Mouse (Mus musculus): Measurements from ENCODE around the gene Sp100. TPM values are rescaled to one million over a fixed set of nuclear protein-coding genes. Genes with fewer than 3 reads are reported as not detected.

Sp100 gene
- total RNA-seq, 2 experiments from 2014 or later: 4.3 to 5.8 TPM

DNA sequence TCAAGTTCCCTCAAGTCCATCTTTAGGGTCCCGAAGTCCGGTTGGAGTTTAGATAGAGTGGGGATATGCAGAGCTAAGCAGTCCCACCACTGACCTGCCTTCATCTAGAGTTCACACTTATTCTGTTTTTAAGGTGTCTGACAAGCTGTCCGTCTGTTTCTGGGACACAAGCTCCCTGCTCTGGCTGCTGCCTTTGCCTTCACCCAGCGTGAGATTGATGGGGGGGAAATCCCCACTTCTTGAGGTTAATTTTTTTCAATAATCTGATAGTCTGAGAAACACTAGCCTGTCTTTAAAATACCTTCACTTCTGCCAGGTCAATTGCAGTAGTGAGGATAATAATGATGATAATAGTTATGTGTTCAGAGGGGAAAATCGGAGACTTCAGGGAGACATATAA, 92.5 kb downstream of the Sp100 start:
- no peak for DNase-seq
- intact Hi-C loops (cut with DNase I): no loop called here

DNA sequence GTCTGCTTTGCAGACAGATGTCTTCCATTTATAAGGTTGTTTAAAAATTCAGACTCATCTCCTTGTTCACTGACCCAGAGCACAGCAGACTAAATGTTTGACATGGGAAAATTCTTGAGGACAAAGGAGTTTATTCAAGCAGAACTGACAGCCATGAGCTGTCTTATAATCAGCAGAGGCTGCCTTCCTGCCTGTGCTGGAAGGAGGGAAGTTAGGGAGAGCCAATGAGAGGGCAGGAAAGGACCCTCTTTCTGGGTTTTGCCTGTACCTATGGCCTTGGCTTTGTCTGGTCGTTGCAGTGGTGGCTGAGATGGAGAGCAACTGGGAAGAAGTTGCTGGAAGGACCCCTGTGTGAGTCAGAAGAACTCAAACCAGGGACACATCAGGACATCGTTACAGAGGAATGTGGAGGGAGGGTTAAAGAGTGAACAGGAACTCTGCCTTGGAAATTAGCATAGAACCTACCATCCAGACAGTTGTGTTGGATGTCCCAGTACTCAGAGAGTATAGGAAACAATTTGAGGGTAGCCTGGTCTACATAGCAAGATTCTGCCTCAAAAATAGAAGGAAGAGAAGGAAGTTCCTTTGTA, 93.2 kb downstream of the Sp100 start:
- intact Hi-C loops (cut with DNase I): no loop called here

DNA sequence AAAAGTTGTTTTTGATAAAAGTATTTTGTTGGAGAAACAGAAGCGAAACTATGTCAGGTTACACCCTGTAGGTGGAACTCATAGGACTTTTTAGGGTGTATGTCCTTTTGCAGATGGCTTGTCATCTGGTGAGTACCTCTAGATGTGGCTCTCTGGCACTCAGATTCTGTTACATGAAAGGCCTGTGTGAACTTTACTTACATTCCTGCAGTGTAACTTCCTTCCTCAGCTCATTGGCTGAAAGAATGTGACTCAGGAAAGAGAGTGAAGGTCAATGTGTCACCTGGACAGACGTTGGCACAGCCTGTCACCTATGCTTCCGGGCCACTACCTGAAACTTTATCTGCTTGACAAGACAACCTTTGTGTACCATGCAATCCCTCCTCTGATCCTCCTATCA, 94.8 kb downstream of the Sp100 start:
- no peak for DNase-seq
- intact Hi-C loops (cut with DNase I): no loop called here

More for the DNA sequence above, 93.2 kb downstream of the Sp100 start:
- no peak for DNase-seq

DNA sequence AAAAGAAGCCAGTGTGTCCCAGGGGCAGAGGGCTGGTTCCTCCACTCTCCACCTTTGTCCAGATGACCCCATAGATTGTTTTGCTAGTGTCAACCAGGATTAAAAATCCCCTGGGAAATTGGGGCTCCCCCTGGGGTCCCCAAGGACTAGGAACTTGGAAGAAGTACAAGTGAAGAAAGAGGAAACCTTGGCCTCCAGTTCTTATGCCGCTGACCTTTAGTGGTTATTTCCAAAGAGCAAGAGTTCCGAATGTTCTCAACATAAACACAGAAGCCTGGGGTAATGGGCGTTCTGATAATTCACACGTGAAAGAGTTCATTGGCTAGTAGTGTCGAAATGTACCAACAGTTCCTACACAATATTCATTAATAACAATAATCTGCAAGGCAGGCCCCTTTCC, 96.7 kb downstream of the Sp100 start:
- DNase-seq: no peak
- intact Hi-C loops (cut with DNase I): no loop called here

DNA sequence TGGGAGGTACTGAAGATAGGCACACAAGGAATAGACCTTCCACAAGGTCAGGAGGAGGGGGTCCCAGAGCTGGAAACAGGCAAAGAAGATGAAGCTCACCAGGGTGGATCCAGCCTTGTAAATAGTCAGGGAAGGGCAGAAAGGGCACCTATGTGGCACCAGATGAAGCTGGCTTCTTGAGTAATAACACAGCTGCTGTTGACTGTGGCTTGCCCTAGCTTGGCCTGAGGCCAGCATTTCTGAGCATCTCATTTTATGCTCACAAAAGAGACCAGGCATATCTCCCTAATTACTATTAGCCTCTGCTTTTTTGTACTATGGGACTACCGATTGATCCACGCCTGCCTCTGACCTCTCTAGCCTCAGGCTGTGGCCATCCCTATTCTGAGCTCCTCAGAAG, 100.0 kb downstream of the Sp100 start:
- intact Hi-C loops (cut with DNase I): no loop called here
- DNase-seq: no peak

DNA sequence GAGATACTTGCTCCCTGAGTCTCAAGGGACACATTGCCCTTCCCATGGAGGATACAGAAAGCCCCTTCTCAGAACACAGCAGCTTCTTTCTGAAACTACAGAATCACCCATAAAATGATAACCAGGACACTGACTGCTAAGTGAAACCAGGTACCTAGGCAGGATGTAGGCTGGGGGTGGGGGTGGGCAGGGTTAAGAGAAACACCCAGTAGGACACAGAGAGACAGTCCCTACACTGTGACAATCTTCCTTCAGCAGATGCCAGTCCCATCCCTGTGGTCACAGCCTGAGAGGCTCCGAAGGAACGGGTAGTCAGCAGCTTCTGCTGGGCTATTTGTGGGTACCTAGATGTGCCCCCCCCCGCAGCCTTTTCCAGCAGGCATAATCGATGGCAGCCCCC, 100.9 kb downstream of the Sp100 start:
- intact Hi-C loops (cut with DNase I): no loop called here

DNA sequence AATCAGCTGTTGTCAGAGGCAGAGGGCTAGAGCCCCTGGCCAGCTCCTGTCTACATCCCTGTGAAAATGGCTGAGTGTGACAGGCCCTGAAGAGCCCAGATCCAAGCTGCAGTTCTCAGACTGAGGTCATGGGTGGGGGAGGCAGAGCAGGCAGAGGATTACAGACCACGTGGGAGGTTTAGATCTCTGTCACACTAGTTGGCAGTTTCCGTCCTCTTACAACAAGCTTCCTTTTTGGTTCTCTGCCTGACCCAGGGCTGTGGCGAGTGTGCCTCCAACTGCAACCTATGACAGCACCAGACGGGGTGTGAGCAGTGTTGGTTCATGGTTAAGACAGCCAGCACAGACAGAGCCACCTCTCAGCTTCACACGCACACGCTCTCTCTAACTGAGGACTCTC, 101.7 kb downstream of the Sp100 start:
- DNase-seq: peak; percentile 29 to 31

More for the DNA sequence above, 100.9 kb downstream of the Sp100 start:
- no peak for DNase-seq

DNA sequence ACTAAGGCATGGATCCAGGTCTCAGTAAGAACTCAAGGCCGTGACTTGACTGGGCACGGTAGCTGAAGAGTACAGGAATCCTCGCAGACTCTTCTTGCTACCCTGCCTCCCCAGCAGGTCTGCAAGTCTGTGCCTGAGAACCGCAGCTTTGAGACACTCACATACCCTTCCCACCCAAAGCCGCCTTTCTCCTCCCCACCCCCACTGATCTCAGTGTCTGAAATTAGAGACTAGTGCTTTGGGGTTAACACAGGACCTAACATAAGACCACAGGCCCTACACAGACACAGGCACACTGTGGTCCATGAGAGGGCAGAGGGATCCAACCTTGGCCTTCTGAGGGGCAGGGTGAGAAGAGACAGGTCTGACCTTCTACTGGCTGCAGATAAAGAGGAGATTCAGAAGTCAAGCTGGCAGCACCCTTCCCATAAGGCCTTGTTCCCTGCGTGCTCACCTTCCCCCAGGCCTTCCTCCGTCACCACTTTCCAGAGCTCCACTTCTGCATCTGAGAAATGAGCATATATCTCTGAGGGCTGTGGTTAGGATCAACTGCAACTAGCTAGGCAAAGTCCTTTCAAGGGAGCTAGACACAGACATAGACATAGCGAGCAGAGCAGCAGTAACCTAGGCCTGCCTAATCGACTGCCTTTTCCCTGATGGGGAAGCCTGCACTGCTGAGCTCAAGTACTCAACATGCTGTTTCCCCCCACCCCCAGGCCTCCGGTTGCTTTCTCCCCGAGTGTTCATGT, 102.3 kb downstream of the Sp100 start:
- intact Hi-C loops (cut with DNase I): no loop called here
- DNase-seq: no peak

More for the DNA sequence above, 101.7 kb downstream of the Sp100 start:
- intact Hi-C loops (cut with DNase I): no loop called here

DNA sequence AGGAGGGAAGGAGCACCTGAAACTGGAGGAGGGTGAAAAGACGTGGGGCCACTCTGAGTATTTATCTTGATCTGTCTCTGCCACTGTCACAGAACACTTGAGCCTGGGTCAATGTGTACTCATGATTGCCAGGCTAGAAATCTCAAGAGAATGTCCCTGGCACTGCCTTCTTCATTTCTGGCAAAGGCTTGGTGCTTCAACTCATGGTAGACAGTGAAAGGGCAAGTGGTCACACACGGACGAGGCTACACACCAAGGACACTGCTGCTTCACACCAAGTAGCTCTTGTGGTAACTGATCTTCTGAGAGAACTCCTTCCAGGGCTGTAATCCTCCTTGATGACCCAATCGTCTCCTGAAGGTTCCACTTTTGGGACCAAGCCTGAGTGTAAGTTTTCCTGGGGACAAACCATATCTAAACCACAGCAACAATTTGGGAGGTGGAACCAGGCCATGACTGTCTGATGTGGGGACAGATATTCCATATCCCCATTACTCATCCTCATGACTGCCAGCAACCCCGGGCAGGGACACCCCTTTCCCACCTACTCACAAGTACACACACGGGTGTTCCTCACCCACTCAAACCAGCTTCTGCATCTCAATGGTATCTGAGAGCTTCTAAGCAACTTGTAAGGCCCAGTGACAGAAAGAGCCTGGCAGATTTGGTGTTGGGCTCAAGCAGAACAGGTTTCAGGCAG, 107.9 kb downstream of the Sp100 start:
- no peak for DNase-seq
- intact Hi-C loops (cut with DNase I): loop anchor here (5.0 kb wide), 1 partner anchor 70 kb away; no protein-coding TSS in a partner anchor

DNA sequence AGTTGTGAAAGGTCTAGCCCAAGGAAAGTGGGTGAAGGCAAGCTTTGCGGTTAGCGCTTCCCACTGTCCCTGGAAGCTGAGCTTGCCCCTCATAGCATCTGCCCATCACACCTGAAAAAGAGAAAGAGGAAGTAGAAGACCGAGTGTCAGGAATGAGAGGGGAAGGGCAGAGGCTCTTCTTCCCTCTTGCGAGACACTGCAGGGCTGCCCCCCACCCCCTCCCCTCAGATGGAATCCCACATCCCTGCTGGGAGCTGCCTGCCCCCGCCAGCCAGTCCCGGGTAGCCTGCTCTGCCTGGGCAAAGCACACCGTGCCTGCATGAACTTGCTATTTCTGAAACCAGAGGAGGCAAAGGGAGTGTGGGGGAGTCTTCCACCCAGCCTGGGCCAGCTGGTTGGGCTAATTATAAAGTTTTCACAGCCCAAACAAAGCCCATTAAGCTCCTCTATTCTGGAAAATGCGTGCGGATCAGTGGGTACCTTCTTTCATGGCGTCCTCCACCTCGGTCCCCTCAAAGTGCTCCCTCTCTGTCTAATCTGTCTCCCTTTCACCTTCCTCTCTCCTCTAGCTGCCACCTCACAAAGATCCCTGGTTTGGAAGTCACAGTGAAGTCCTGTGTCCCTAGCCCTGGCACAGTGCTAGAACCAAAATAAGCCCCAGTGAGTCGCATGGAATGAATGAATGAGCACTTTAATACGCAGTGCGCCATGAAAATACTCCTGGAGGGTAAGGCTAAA, 108.6 kb downstream of the Sp100 start:
- intact Hi-C loops (cut with DNase I): loop anchor here (5.0 kb wide), 1 partner anchor 69 kb away; no protein-coding TSS in a partner anchor

DNA sequence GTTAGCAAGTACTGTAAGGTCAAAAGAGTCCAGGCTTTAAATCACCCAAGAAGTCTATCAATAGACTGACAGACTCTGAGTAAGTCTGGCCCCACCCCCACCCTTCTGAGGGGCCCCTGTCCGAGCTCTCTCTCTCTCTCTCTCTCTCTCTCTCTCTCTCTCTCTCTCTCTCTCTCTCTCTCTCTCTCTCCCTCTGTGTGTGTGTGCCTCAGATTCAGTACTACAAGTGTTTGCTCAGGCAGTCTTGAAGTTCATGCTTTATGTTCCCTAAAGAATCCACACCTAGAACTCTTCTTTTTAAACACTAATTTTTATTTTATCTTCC, 109.1 kb downstream of the Sp100 start:
- no peak for DNase-seq
- intact Hi-C loops (cut with DNase I): loop anchor here (5.0 kb wide), 1 partner anchor 68 kb away; no protein-coding TSS in a partner anchor

More for the DNA sequence above, 108.6 kb downstream of the Sp100 start:
- DNase-seq: no peak

Small RNA genes within 50 kb of the gene (microRNA-seq; reads per million reads assigned to microRNA genes)
- 0 to 1.5 reads per million in 2 experiments for gene Mir8096

Other genes with a start within 250 kb of the Sp100 start
- not detected for gene G530012D18Rik, start 74.3 kb upstream of the Sp100 start, total RNA-seq (2021)
- 1 to 10 TPM in 1 of 2 experiments, under 1 TPM in 1; 0.67 to 1.1 TPM for gene Sp110, start 51.2 kb upstream of the Sp100 start, total RNA-seq (2021)
- gene Sp140, start 49.6 kb upstream of the Sp100 start, total RNA-seq (2021): under 1 TPM; 0.79 TPM
- gene A630001G21Rik, start 128.7 kb downstream of the Sp100 start, total RNA-seq (2021): under 1 TPM in 1 of 2 experiments, not detected in 1; 0.30 TPM
- 100 to 1,000 TPM; 153 to 159 TPM for gene Cab39, start 143.5 kb downstream of the Sp100 start, total RNA-seq (2021)
- 10 to 100 TPM; 20.7 to 27.2 TPM for gene Itm2c, start 244.3 kb downstream of the Sp100 start, total RNA-seq (2021)

All from gastrocnemius, postnatal 36 days (tissue).